Comparison of ENCODE assay signal across 13 mouse cellular contexts in the genomic region with DNA sequence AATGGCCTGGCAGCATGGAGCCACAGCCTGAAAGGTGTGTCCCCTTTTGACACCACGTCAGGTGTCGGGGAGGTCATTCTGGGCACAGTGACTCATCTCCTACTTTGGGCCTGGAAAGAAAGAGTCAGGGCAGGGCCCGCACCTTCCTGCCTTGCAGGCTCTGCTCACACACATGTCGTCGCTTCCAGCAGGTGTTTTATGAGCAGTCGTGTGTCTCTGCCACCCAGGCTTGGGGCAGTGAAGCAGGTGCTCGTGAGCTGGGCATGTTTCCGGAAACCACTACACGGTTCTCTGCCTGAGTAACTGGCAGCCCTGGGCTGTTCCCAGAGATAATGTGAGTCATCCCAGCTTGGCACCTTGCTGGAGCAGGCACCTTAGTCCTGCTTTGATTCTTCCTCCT. TPM values are rescaled to one million over a fixed set of nuclear protein-coding genes. Genes with fewer than 3 reads are reported as not detected.
DNase-seq lines count a peak whose midpoint lies in the region; ATAC-seq lines count a peak whose summit lies in the region.
"Had no signal": no experiment of that assay in that cellular context is flagged by ENCODE, and none has a peak within 500 bp of the region (broad histone marks: within the 10 kb centered on the region; RNA-seq: fewer than 3 reads in every experiment).

No protein-coding gene starts in this region.

- no peaks in the 10 kb centered on the region for H3K27me3 ChIP-seq in lung, embryonic 16.5 days (ENCODE audit: control insufficient read depth, insufficient read depth, low read depth, low read length)
- H3K27me3 ChIP-seq: stomach, embryonic 15.5 days had no signal

- WGBS in lung, embryonic 16.5 days, result 51% methylated on average over 9 of the region's 9 CpGs

- H3K4me3 ChIP-seq in lung, embryonic 16.5 days (ENCODE audit: low read length), result no peak overlapping the region
- H3K4me3 ChIP-seq: midbrain, embryonic 10.5 days; stomach, embryonic 15.5 days had no signal

- no peaks in the 10 kb centered on the region for H3K36me3 ChIP-seq in lung, embryonic 16.5 days (ENCODE audit: control insufficient read depth, insufficient read depth, low read length)
- H3K36me3 ChIP-seq: midbrain, embryonic 10.5 days; stomach, embryonic 15.5 days had no signal

- H3K27ac ChIP-seq in lung, embryonic 16.5 days (ENCODE audit: low read length), result peak overlapping the region; percentile 86
- H3K27ac ChIP-seq: midbrain, embryonic 10.5 days; stomach, embryonic 15.5 days had no signal

- no peaks in the 10 kb centered on the region for H3K9me3 ChIP-seq in lung, embryonic 16.5 days (ENCODE audit: control insufficient read depth, low read length)
- H3K9me3 ChIP-seq: midbrain, embryonic 10.5 days; stomach, embryonic 15.5 days had no signal

- peak; percentile 11; the same call in 1 of the 2 replicates for ATAC-seq in lung, embryonic 16.5 days (ENCODE audit: low read depth)
- no peak for ATAC-seq in monocyte, adult 5-6 weeks (replicated peaks; ENCODE audit: insufficient number of reproducible peaks, low FRiP score, low TSS enrichment, poor library complexity, severe bottlenecking)
- ATAC-seq: forebrain, embryonic 16.5 days had no signal

- intact Hi-C loops in gastrocnemius, postnatal 36 days (cut with DNase I), result no loop called here

- H3K4me1 ChIP-seq in lung, embryonic 16.5 days (replicated peaks; ENCODE audit: control insufficient read depth, insufficient read depth, low read length), result peaks cover 47% of the 10 kb centered on the region

- no peak overlapping the region for H3K9ac ChIP-seq in lung, embryonic 16.5 days (ENCODE audit: low read length)
- H3K9ac ChIP-seq: stomach, embryonic 15.5 days had no signal

- peak overlapping the region; percentile 3; the same call in 1 of the 2 replicates for H3K4me2 ChIP-seq in lung, embryonic 16.5 days (ENCODE audit: low read depth, low read length)
- H3K4me2 ChIP-seq: stomach, embryonic 15.5 days had no signal

- DNase-seq in gastrocnemius, postnatal 25 days, result peak; percentile 21
- DNase-seq in gastrocnemius, postnatal 36 days, result no peak
- DNase-seq in 3T3-L1 (ENCODE audit: low read depth, low spot score), result peak; percentile 39
- DNase-seq in adrenal gland, postnatal 36 days, result peak; percentile 54 to 57
- DNase-seq in layer of hippocampus, postnatal 14 days (ENCODE audit: low spot score in 2 of 2), result no peak
- DNase-seq in cerebellum, postnatal 10 days, result no peak
- DNase-seq: kidney, adult 9 months had no signal

RNA-seq across cellular contexts. Expression of a gene that starts 3.6 kb away (rescaled TPM):
- total RNA-seq in gastrocnemius, postnatal 25 days (2021), result 10 to 100 TPM; 21.2 to 37.0 TPM
- total RNA-seq in gastrocnemius, postnatal 36 days (2021), result 10 to 100 TPM; 23.4 to 24.7 TPM
- total RNA-seq in adrenal gland, postnatal 36 days (2021), result 100 to 1,000 TPM; 153 to 175 TPM
- polyA plus RNA-seq in lung, embryonic 16.5 days (2015; fragmentation: Nextera tagmentation; extraction: Ambion mirVana), result 228 and 249 TPM in 2 replicates
- total RNA-seq in monocyte, adult 5-6 weeks (2017), result 273 to 400 TPM (median 362 TPM) in 3 replicates
- 10 to 100 TPM; 20.3 to 26.8 TPM for total RNA-seq in layer of hippocampus, postnatal 14 days (2021)

RNA-seq across cellular contexts. Expression of a gene that starts 8.0 kb away (rescaled TPM):
- total RNA-seq in gastrocnemius, postnatal 25 days (2021), result under 1 TPM; 0.20 to 0.32 TPM
- total RNA-seq in gastrocnemius, postnatal 36 days (2021), result not detected
- total RNA-seq in adrenal gland, postnatal 36 days (2021), result under 1 TPM; 0.40 to 0.86 TPM
- polyA plus RNA-seq in lung, embryonic 16.5 days (2015; fragmentation: Nextera tagmentation; extraction: Ambion mirVana), result 5.6 and 6.7 TPM in 2 replicates
- 13.4 to 226 TPM (median 24.5 TPM) in 3 replicates for total RNA-seq in monocyte, adult 5-6 weeks (2017)
- total RNA-seq in layer of hippocampus, postnatal 14 days (2021), result not detected
- polyA plus RNA-seq: cortical plate, adult 2 months had no signal

RNA-seq across cellular contexts. Expression of a gene that starts 21.4 kb away (rescaled TPM):
- total RNA-seq in gastrocnemius, postnatal 25 days (2021), result 1,000 to 10,000 TPM; 1,235 to 1,264 TPM
- total RNA-seq in gastrocnemius, postnatal 36 days (2021), result 1,000 to 10,000 TPM in 1 of 2 experiments, 100 to 1,000 TPM in 1; 994 to 1,118 TPM
- total RNA-seq in adrenal gland, postnatal 36 days (2021), result 100 to 1,000 TPM; 528 to 595 TPM
- polyA plus RNA-seq in lung, embryonic 16.5 days (2015; fragmentation: Nextera tagmentation; extraction: Ambion mirVana), result 794 and 878 TPM in 2 replicates
- total RNA-seq in monocyte, adult 5-6 weeks (2017), result 143 to 289 TPM (median 191 TPM) in 3 replicates
- total RNA-seq in layer of hippocampus, postnatal 14 days (2021), result 100 to 1,000 TPM; 339 TPM

RNA-seq across cellular contexts. Expression of a gene that starts 26.9 kb away (rescaled TPM):
- total RNA-seq in gastrocnemius, postnatal 25 days (2021), result 10 to 100 TPM; 19.3 to 21.8 TPM
- 10 to 100 TPM; 19.2 to 21.2 TPM for total RNA-seq in gastrocnemius, postnatal 36 days (2021)
- 10 to 100 TPM; 54.9 to 55.8 TPM for total RNA-seq in adrenal gland, postnatal 36 days (2021)
- polyA plus RNA-seq in lung, embryonic 16.5 days (2015; fragmentation: Nextera tagmentation; extraction: Ambion mirVana), result 136 and 140 TPM in 2 replicates
- total RNA-seq in monocyte, adult 5-6 weeks (2017), result 40.3 to 48.0 TPM (median 44.1 TPM) in 3 replicates
- total RNA-seq in layer of hippocampus, postnatal 14 days (2021), result 10 to 100 TPM; 51.5 to 52.0 TPM

RNA-seq across cellular contexts. Expression of a gene that starts 30.4 kb away (rescaled TPM):
- total RNA-seq in gastrocnemius, postnatal 25 days (2021), result 10 to 100 TPM; 51.4 to 52.9 TPM
- total RNA-seq in gastrocnemius, postnatal 36 days (2021), result 10 to 100 TPM; 43.1 to 48.1 TPM
- 100 to 1,000 TPM; 121 to 124 TPM for total RNA-seq in adrenal gland, postnatal 36 days (2021)
- polyA plus RNA-seq in lung, embryonic 16.5 days (2015; fragmentation: Nextera tagmentation; extraction: Ambion mirVana), result 116 and 117 TPM in 2 replicates
- total RNA-seq in monocyte, adult 5-6 weeks (2017), result 107 to 190 TPM (median 108 TPM) in 3 replicates
- total RNA-seq in layer of hippocampus, postnatal 14 days (2021), result 10 to 100 TPM; 41.3 to 42.5 TPM

Comparison
In these comparisons a context has a peak if more than half of its experiments do, and no peak if none do; other contexts are left out.
1. DNase-seq: peak in gastrocnemius, postnatal 25 days (single experiment), 3T3-L1 (single experiment) and adrenal gland, postnatal 36 days (2 of 2); none in gastrocnemius, postnatal 36 days (0 of 2), layer of hippocampus, postnatal 14 days (0 of 2) and cerebellum, postnatal 10 days (0 of 2).